Mouse (Mus musculus) erythroblast, adult 5-6 weeks (primary cell): Measurements from ENCODE around the gene Dedd2. TPM values are rescaled to one million over a fixed set of nuclear protein-coding genes. Genes with fewer than 3 reads are reported as not detected.
"Not testable (repeated sequence)": the region's sequence is repeated elsewhere in the genome, so short reads cannot be mapped to it uniquely, and the experiment has no call there.

ENCODE experiments used
- ATAC-seq: replicated peaks from 2 replicates; pipeline ENCODE4 v1.8.0; 2016; ENCODE audit warnings: moderate number of reproducible peaks, mild to moderate bottlenecking, moderate TSS enrichment, inconsistent platforms; ENCODE audit not compliant: poor library complexity, low FRiP score, severe bottlenecking
- total RNA-seq, 2 experiments: library from RNA; stranded (forward) in 1 of 2; stranded (reverse) in 1 of 2; fragments of 150-400 nt in 1 of 2; fragments of 200-764, 138-1000 nt in 1 of 2; gene quantifications; 2 replicates each; pipeline versions ENCODE4 v1.2.3 to v1.2.4; 2015 to 2017; ENCODE audit warnings: low replicate concordance in 2 of 2

Gene Dedd2
- total RNA-seq (2015; ENCODE audit: low replicate concordance) (53.8 and 59.1 TPM in 2 replicates), total RNA-seq (2017; ENCODE audit: low replicate concordance) (164 and 194 TPM in 2 replicates)

DNA sequence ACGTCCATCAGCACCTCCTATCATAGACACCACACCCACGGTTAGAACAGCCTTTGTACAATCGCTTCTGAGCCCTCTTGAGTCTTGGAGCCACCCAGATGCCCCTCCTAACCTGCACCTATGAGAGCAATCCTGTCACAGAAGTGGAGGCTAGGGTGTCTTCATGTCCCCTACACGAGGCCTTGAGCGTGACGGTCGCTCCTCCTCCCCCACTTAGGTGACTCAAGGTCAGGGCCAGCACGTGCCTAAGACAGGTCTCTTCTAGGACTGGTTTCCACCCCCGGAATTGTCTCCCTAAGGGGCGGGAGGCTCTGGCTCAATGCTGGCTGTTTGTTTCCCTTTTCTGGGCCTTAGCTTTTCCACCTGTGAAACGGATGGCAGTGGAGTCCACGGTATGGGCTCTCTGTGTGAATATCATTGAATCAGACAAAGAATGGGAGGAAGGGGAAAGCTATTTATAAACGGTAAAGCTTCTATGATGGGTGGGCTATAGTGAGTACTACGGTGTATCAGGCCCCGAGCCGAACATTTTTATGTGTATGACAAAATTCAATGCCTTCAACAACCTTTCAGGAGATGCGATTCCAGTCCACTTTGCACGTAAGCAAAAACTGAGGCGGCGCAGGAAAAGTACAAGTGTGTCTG lies at the start of gene Dedd2:
TSS of gene Dedd2 (minus strand) at position 159 of the 645 bp plus-strand sequence.
- peak; percentile 4 for ATAC-seq

GRCm38 (mm10) chr7:25269545-25270271 lies 49.3 kb upstream of the Dedd2 start:
- ATAC-seq: no peak

- no peak for ATAC-seq
Measured at GRCm38 (mm10) chr7:25269029-25269428, 48.6 kb upstream of the Dedd2 start.

DNA sequence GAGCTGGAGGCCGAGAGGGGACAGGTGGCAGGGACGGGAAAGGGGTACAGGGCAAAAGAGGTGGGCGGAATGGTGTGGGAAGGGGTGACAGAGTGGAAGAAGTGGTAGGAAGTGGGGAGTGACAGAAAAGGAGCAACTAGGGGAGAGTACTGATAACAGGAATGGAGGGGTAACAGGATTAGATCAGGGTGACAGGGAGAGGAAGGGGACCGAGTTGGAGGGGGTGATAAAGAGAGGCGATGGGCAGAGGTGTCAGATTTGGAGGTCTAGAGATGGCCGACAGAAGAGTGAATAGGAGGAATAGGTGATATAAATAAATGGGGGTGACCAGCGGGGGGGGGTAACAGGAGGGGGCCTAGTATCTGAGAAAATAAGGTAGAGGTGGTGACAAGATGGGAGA lies 48.2 kb upstream of the Dedd2 start:
- ATAC-seq: no peak

DNA sequence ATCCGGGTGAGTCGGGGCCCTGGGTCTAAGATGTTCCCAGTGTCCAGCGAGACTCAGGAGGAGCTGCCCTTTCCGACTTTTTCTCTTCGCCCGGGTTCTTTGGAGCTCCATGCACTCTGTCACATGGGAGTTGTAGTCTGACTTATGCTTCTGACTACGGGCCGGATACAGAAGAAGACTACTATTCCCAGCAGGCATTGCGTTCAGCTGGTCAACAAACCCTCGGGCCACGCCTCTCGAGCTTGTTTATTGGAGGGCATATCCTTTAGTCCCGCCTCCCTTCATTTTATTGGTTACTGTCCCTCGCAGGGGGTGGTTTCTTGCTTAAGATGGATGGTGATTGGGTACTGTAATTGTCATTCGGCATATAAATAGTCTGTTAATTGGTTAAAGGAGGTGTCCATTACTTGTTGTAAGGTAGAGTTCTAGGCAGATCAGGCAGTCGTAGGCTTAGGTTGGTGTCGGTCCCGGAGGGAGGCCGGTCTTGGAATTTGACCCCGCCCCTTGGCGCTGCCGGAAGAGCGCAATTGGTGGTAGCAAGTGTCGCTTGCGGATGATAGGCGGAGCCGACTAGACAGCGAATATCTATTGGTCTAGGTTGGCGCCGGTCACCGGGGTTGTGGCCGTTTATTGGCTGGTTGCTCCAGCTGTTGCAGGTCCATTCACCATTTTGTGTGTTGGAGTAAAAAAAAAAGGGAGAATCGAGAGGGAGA lies 47.5 kb upstream of the Dedd2 start:
- peak; percentile 84 for ATAC-seq

DNA sequence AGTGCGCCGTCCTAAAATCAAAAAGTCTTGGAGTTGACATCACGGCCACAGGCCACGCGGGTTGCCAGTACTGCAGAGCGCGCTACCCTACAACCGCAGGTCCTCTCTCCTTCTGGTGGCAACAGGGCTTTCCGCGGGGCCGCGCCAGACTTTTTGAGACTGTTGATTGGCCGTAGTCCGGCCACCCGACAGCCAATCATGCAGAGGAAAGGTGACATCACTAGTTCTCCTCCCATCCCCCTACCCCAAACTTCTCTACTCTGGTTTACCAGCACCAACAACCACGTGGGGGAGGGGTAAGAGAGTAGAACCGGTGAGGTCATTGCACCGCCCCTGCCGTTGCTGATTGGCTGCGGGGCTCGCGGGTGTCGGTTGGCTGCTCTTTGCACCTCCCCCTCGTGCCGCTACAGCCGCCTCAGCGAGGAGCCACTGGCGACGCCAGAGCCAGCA lies 46.9 kb upstream of the Dedd2 start, which contains the start of gene Cic:
TSS of gene Cic (plus strand) at position 404 of the 450 bp plus-strand sequence.
- ATAC-seq: peak; percentile 80

DNA sequence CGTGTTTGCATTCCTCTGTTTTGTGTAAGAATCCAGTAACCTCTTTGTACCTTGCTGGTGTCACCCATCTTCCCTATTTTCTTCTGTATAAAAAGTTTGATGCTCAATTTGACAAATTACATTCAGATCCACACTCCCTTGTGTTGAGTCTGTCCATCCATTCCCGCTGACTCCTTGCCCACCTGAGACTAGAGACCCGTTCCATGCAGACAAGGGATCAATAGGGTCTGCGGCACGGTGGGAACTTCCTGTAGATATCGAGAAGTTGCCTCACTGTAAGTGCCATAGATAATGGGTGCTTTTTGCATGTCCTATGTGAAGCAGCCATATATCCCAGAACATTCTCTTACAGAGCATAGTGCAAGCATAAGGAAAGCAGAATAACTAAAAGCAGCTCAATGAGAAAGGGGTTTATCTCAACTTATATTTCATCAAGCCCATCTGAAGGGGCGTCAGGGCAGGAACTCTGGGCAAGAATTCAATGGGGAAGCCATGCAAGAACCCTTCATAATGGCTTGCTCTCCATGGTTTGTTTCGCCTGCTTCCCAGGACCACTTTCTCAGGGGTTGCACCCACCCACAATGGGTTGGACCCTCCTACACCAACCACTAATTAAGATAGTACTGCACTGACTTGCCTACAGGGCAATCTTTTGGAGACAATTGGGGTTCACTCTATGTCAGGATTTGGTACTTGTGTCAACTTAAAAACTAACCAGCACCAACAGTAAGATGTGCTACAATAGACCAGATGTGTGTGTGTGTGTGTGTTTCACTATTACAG lies 46.0 kb upstream of the Dedd2 start:
- ATAC-seq: no peak

DNA sequence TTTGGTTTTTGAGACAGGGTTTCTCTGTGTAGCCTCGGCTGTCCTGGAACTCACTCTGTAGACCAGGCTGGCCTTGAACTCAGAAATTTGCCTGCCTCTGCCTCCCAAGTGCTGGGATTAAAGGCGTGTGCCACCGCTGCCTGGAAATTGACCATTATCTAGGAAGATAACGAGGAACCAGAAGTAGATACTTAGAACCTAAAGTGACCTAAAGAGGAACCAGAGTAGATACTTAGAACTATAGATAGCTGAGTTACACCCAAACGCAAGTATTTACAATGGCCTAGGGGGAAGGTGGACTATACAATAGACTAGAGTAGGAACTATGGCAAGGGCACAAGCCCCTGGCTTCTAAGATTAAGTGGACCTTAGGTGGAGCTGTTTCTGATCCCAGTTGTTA lies 45.3 kb upstream of the Dedd2 start:
- ATAC-seq: not testable (repeated sequence)

GRCm38 (mm10) chr7:25263968-25264870 lies 43.8 kb upstream of the Dedd2 start:
- no peak for ATAC-seq

- no peak for ATAC-seq
Measured at GRCm38 (mm10) chr7:25261896-25262295, 41.5 kb upstream of the Dedd2 start.

DNA sequence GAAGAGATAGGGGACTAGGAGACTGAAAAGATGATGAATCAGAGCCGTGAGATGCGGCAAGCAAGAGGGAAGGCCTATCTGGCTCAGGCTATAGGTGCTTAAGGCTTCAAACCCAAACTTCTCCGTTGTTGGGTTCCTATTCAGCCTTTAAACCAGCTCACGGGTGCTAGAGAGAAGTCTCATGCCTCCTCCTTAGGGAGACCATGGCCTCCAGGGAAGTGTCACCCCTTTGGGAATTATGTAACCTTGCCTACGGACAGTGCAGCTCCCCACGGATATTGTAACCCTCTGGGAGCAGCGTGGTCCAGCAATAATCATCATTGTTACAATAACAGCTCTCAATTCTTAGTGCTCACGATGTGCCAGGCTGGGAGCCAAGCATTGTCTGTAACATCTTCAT lies 31.4 kb upstream of the Dedd2 start:
- ATAC-seq: no peak

- no peak for ATAC-seq
Measured at GRCm38 (mm10) chr7:25251071-25251791, 30.8 kb upstream of the Dedd2 start.

- ATAC-seq: peak; percentile 89
Measured at GRCm38 (mm10) chr7:25250141-25250972, 29.9 kb upstream of the Dedd2 start, which contains the start of gene Erf. Gene Erf (minus strand): TSS chr7:25250761.

- no peak; the same call in 1 of the 2 replicates for ATAC-seq
Measured at GRCm38 (mm10) chr7:25249314-25250140, 29.1 kb upstream of the Dedd2 start.

GRCm38 (mm10) chr7:25248846-25249313 lies 28.5 kb upstream of the Dedd2 start:
- no peak for ATAC-seq

DNA sequence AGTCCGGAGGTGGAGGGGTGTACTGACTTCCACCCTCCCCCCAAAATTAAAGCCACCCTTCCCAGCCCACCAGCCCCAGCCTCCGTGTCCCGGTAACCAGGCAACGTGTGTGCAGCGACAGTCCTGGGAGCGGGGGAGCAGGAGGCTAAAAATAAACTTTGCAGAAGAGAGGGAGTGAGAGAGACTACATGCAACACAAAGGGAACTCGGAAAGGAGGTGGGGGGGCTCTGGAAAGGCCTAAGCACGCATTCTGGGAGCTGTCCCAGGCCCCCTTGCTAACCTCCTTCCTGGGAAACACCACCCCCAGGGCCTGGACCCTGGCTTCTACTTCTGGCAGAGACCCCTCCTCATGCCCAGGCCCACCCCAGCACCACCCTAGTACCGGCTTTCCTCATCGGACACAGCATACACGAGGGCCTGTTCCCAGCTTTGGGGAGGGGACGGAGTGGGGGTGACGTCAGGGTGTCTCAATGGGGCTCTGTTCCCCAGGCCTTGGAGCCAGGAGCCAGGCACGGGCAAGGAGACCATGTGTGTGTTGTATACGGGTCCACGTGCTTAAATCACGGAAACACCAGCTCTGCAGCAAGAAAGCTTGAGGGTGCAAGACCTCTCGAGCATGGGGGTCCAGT lies 27.7 kb upstream of the Dedd2 start:
- no peak for ATAC-seq
